Comparison of ENCODE assay signal across 16 mouse cellular contexts in genomic region chr10:11787240-11787639, GRCm38 (mm10).
"Had no signal": no experiment of that assay in that cellular context is flagged by ENCODE, and none has a peak within 500 bp of the region (broad histone marks: within the 10 kb centered on the region; RNA-seq: fewer than 3 reads in every experiment).

No protein-coding gene starts in this region.

- H3K27ac ChIP-seq: intestine, embryonic 15.5 days; layer of hippocampus, adult 2 months; limb, embryonic 12.5 days; liver, embryonic 13.5 days; lung, embryonic 15.5 days; macrophage; midbrain, embryonic 13.5 days had no signal

- H3K4me1 ChIP-seq: intestine, embryonic 15.5 days; limb, embryonic 12.5 days; liver, embryonic 13.5 days; lung, embryonic 15.5 days; midbrain, embryonic 13.5 days had no signal

- H3K36me3 ChIP-seq: intestine, embryonic 15.5 days; limb, embryonic 12.5 days; liver, embryonic 13.5 days; lung, embryonic 15.5 days; midbrain, embryonic 13.5 days had no signal

- H3K9ac ChIP-seq: intestine, embryonic 15.5 days; limb, embryonic 12.5 days; liver, embryonic 13.5 days; liver, postnatal 0 days; lung, embryonic 15.5 days; midbrain, embryonic 13.5 days had no signal

- H3K4me3 ChIP-seq: intestine, embryonic 15.5 days; layer of hippocampus, adult 2 months; limb, embryonic 12.5 days; liver, embryonic 13.5 days; lung, embryonic 15.5 days; midbrain, embryonic 13.5 days had no signal

- DNase-seq: kidney, adult 18-20 months; kidney, postnatal 10 days; kidney, postnatal 4 days; liver; liver, embryonic 13.5 days; liver, postnatal 0 days; lung, postnatal 14 days; spleen, adult 18-20 months; thymus, adult 2 months; thymus, postnatal 36 days had no signal

- H3K27me3 ChIP-seq: intestine, embryonic 15.5 days; limb, embryonic 12.5 days; liver, embryonic 13.5 days; lung, embryonic 15.5 days; midbrain, embryonic 13.5 days had no signal

- H3K9me3 ChIP-seq: intestine, embryonic 15.5 days; limb, embryonic 12.5 days; liver, embryonic 13.5 days; lung, embryonic 15.5 days; midbrain, embryonic 13.5 days had no signal

- ATAC-seq: intestine, embryonic 15.5 days; liver, postnatal 0 days; midbrain, embryonic 13.5 days had no signal
